Mouse (Mus musculus): ENCODE results near the gene Frmd4b. TPM values are rescaled to one million over a fixed set of nuclear protein-coding genes. Genes with fewer than 3 reads are reported as not detected.
A peak's percentile ranks its signal among the peaks of the same experiment; 100 is the strongest.

The Frmd4b gene
- polyA plus RNA-seq, 1 experiment, result 22.3 TPM

- peaks cover 5% of the 10 kb centered on the region; the same call in 1 of the 2 replicates for H3K4me1 ChIP-seq (ENCODE audit: control insufficient read depth, insufficient read depth, low read length)
- TF ChIP-seq CTCF (IDR thresholded peaks at IDR 0.05; ENCODE audit: insufficient read depth, low read length) (peak; percentile 81), POLR2A (IDR thresholded peaks at IDR 0.05; ENCODE audit: borderline replicate concordance, extremely low read depth, low read depth, low read length) (peak; percentile 22; the same call in 1 of the 2 replicates)
- WGBS, result 8% methylated on average over 19 of the region's 19 CpGs
- peak overlapping the region; percentile 65 for H3K4me3 ChIP-seq (replicated peaks; ENCODE audit: extremely low read depth, low read depth, low read length)
- peak; percentile 77 for DNase-seq
These were observed 339.1 kb downstream of the Frmd4b start for GRCm38 (mm10) chr6:97278014-97278787.

- 46% methylated on average over 5 of the region's 5 CpGs for WGBS
- no peak overlapping the region for H3K4me3 ChIP-seq (replicated peaks; ENCODE audit: extremely low read depth, low read depth, low read length)
- peaks cover 5% of the 10 kb centered on the region; the same call in 1 of the 2 replicates for H3K4me1 ChIP-seq (ENCODE audit: control insufficient read depth, insufficient read depth, low read length)
- DNase-seq, result no peak
- TF ChIP-seq CTCF (IDR thresholded peaks at IDR 0.05; ENCODE audit: insufficient read depth, low read length) (no peak), POLR2A (IDR thresholded peaks at IDR 0.05; ENCODE audit: borderline replicate concordance, extremely low read depth, low read depth, low read length) (no peak)
These were observed 340.3 kb downstream of the Frmd4b start for GRCm38 (mm10) chr6:97276890-97277497.

- Histone ChIP-seq H3K4me1 (ENCODE audit: control insufficient read depth, insufficient read depth, low read length) (peaks cover 5% of the 10 kb centered on the region; the same call in 1 of the 2 replicates), H3K4me3 (replicated peaks; ENCODE audit: extremely low read depth, low read depth, low read length) (no peak overlapping the region)
- DNase-seq, result no peak
- TF ChIP-seq CTCF (IDR thresholded peaks at IDR 0.05; ENCODE audit: insufficient read depth, low read length) (no peak), POLR2A (IDR thresholded peaks at IDR 0.05; ENCODE audit: borderline replicate concordance, extremely low read depth, low read depth, low read length) (no peak)
- 33% methylated on average over 4 of the region's 4 CpGs for WGBS
These were observed 341.0 kb downstream of the Frmd4b start for GRCm38 (mm10) chr6:97276366-97276765.

GRCm38 (mm10) chr6:97275760-97276159, 341.6 kb downstream of the Frmd4b start:
- TF ChIP-seq CTCF (IDR thresholded peaks at IDR 0.05; ENCODE audit: insufficient read depth, low read length), result no peak
- no peak for TF ChIP-seq POLR2A (IDR thresholded peaks at IDR 0.05; ENCODE audit: borderline replicate concordance, extremely low read depth, low read depth, low read length)
- Histone ChIP-seq H3K4me3 (replicated peaks; ENCODE audit: extremely low read depth, low read depth, low read length) (no peak overlapping the region), H3K4me1 (ENCODE audit: control insufficient read depth, insufficient read depth, low read length) (peaks cover 5% of the 10 kb centered on the region; the same call in 1 of the 2 replicates)
- DNase-seq, result no peak
- WGBS, result 57% methylated on average over 4 of the region's 4 CpGs

- TF ChIP-seq POLR2A (IDR thresholded peaks at IDR 0.05; ENCODE audit: borderline replicate concordance, extremely low read depth, low read depth, low read length) (no peak), CTCF (IDR thresholded peaks at IDR 0.05; ENCODE audit: insufficient read depth, low read length) (no peak)
These were observed 343.6 kb downstream of the Frmd4b start for GRCm38 (mm10) chr6:97273777-97274176.

GRCm38 (mm10) chr6:97273058-97273710, 344.2 kb downstream of the Frmd4b start:
- Histone ChIP-seq H3K4me3 (replicated peaks; ENCODE audit: extremely low read depth, low read depth, low read length) (no peak overlapping the region), H3K4me1 (ENCODE audit: control insufficient read depth, insufficient read depth, low read length) (peaks cover 2% of the 10 kb centered on the region; the same call in 1 of the 2 replicates)
- TF ChIP-seq CTCF (IDR thresholded peaks at IDR 0.05; ENCODE audit: insufficient read depth, low read length) (no peak), POLR2A (IDR thresholded peaks at IDR 0.05; ENCODE audit: borderline replicate concordance, extremely low read depth, low read depth, low read length) (no peak; the same call in 1 of the 2 replicates)
- DNase-seq, result no peak
- 71% methylated on average over 16 of the region's 16 CpGs for WGBS

More at GRCm38 (mm10) chr6:97273777-97274176, 343.6 kb downstream of the Frmd4b start:
- no peak for DNase-seq
- Histone ChIP-seq H3K4me3 (replicated peaks; ENCODE audit: extremely low read depth, low read depth, low read length) (no peak overlapping the region), H3K4me1 (ENCODE audit: control insufficient read depth, insufficient read depth, low read length) (peaks cover 5% of the 10 kb centered on the region; the same call in 1 of the 2 replicates)
- WGBS, result 68% methylated on average over 3 of the region's 3 CpGs

- 59% methylated on average over 2 of the region's 2 CpGs for WGBS
- DNase-seq, result no peak
These were observed 345.0 kb downstream of the Frmd4b start for GRCm38 (mm10) chr6:97272349-97272748.

GRCm38 (mm10) chr6:97269596-97269995, 347.7 kb downstream of the Frmd4b start:
- no peak for DNase-seq
- Histone ChIP-seq H3K4me1 (ENCODE audit: control insufficient read depth, insufficient read depth, low read length) (no peaks in the 10 kb centered on the region), H3K4me3 (replicated peaks; ENCODE audit: extremely low read depth, low read depth, low read length) (no peak overlapping the region)
- TF ChIP-seq CTCF (IDR thresholded peaks at IDR 0.05; ENCODE audit: insufficient read depth, low read length) (no peak), POLR2A (IDR thresholded peaks at IDR 0.05; ENCODE audit: borderline replicate concordance, extremely low read depth, low read depth, low read length) (no peak)
- WGBS, result 75% methylated on average over 11 of the region's 11 CpGs

More at GRCm38 (mm10) chr6:97272349-97272748, 345.0 kb downstream of the Frmd4b start:
- TF ChIP-seq CTCF (IDR thresholded peaks at IDR 0.05; ENCODE audit: insufficient read depth, low read length) (no peak), POLR2A (IDR thresholded peaks at IDR 0.05; ENCODE audit: borderline replicate concordance, extremely low read depth, low read depth, low read length) (no peak)
- Histone ChIP-seq H3K4me3 (replicated peaks; ENCODE audit: extremely low read depth, low read depth, low read length) (no peak overlapping the region), H3K4me1 (ENCODE audit: control insufficient read depth, insufficient read depth, low read length) (no peaks in the 10 kb centered on the region)

GRCm38 (mm10) chr6:97267132-97267531, 350.2 kb downstream of the Frmd4b start:
- DNase-seq, result no peak
- no peaks in the 10 kb centered on the region for H3K4me1 ChIP-seq (ENCODE audit: control insufficient read depth, insufficient read depth, low read length)
- WGBS, result 87% methylated on average over 2 of the region's 2 CpGs
- no peak overlapping the region for H3K4me3 ChIP-seq (replicated peaks; ENCODE audit: extremely low read depth, low read depth, low read length)
- TF ChIP-seq CTCF (IDR thresholded peaks at IDR 0.05; ENCODE audit: insufficient read depth, low read length), result no peak
- TF ChIP-seq POLR2A (IDR thresholded peaks at IDR 0.05; ENCODE audit: borderline replicate concordance, extremely low read depth, low read depth, low read length), result no peak
